Mouse (Mus musculus) left cerebral cortex, postnatal 4 days (tissue): ENCODE data around the gene 4930522H14Rik. TPM values are rescaled to one million over a fixed set of nuclear protein-coding genes. Genes with fewer than 3 reads are reported as not detected.

Experiments used
- DNase-seq: peaks from one replicate; pipeline ENCODE4 v3.0.0-alpha.2; 2022
- intact Hi-C: fragments of 180-260 bp; cut with DNase I; formaldehyde crosslinking; loops from one replicate; pipeline ENCODE4 v1.15.1; 2025
- total RNA-seq, 2 experiments: library from RNA; stranded (reverse); gene quantifications; 2 replicates each; pipeline ENCODE4 v1.2.3; 2021

The 4930522H14Rik gene
- total RNA-seq = not detected

GRCm38 (mm10) chr4:109531111-109531510 lies at the start of gene 4930522H14Rik:
4930522H14Rik (minus strand) TSS chr4:109531297.
- intact Hi-C loops = no loop called here
- no peak for DNase-seq

GRCm38 (mm10) chr4:109578356-109578755 lies 47.3 kb upstream of the 4930522H14Rik start:
- intact Hi-C loops = loop anchor here (2.0 kb wide), 1 partner anchor 124 kb away; no protein-coding TSS in a partner anchor
- DNase-seq = no peak

- DNase-seq = no peak
- intact Hi-C loops = no loop called here
Measured at GRCm38 (mm10) chr4:109576933-109577332, 45.8 kb upstream of the 4930522H14Rik start.

GRCm38 (mm10) chr4:109574845-109575244 lies 43.7 kb upstream of the 4930522H14Rik start:
- DNase-seq = no peak
- intact Hi-C loops = no loop called here

- DNase-seq = peak; percentile 20
- intact Hi-C loops = no loop called here
Measured at GRCm38 (mm10) chr4:109574331-109574730, 43.2 kb upstream of the 4930522H14Rik start.

- intact Hi-C loops = no loop called here
Measured at GRCm38 (mm10) chr4:109572632-109573031, 41.5 kb upstream of the 4930522H14Rik start.

GRCm38 (mm10) chr4:109569421-109569820 lies 38.3 kb upstream of the 4930522H14Rik start:
- no peak for DNase-seq
- intact Hi-C loops = no loop called here

More at GRCm38 (mm10) chr4:109572632-109573031, 41.5 kb upstream of the 4930522H14Rik start:
- DNase-seq = no peak

GRCm38 (mm10) chr4:109568959-109569358 lies 37.9 kb upstream of the 4930522H14Rik start:
- intact Hi-C loops = no loop called here
- no peak for DNase-seq

GRCm38 (mm10) chr4:109564711-109565110 lies 33.6 kb upstream of the 4930522H14Rik start:
- DNase-seq = no peak
- intact Hi-C loops = no loop called here

- intact Hi-C loops = no loop called here
- DNase-seq = no peak
Measured at GRCm38 (mm10) chr4:109550338-109551150, 19.4 kb upstream of the 4930522H14Rik start.

- DNase-seq = no peak
- intact Hi-C loops = no loop called here
Measured at GRCm38 (mm10) chr4:109547306-109547705, 16.2 kb upstream of the 4930522H14Rik start.

- intact Hi-C loops = no loop called here
Measured at GRCm38 (mm10) chr4:109546538-109546937, 15.4 kb upstream of the 4930522H14Rik start.

GRCm38 (mm10) chr4:109530245-109530816 lies 766 bp downstream of the 4930522H14Rik start:
- intact Hi-C loops = no loop called here
- DNase-seq = no peak

More at GRCm38 (mm10) chr4:109546538-109546937, 15.4 kb upstream of the 4930522H14Rik start:
- DNase-seq = no peak

- peak; percentile 44 for DNase-seq
- intact Hi-C loops = no loop called here
Measured at GRCm38 (mm10) chr4:109504885-109505284, 26.2 kb downstream of the 4930522H14Rik start.

GRCm38 (mm10) chr4:109498476-109498875 lies 32.6 kb downstream of the 4930522H14Rik start:
- DNase-seq = no peak
- intact Hi-C loops = no loop called here

- intact Hi-C loops = no loop called here
- no peak for DNase-seq
Measured at GRCm38 (mm10) chr4:109493581-109493980, 37.5 kb downstream of the 4930522H14Rik start.

- DNase-seq = no peak
- intact Hi-C loops = no loop called here
Measured at GRCm38 (mm10) chr4:109488812-109489211, 42.3 kb downstream of the 4930522H14Rik start.

- intact Hi-C loops = no loop called here
- no peak for DNase-seq
Measured at GRCm38 (mm10) chr4:109484621-109485020, 46.5 kb downstream of the 4930522H14Rik start, which contains the start of gene Rnf11. Rnf11 (minus strand) TSS chr4:109484728.

GRCm38 (mm10) chr4:109482701-109483100 lies 48.4 kb downstream of the 4930522H14Rik start:
- intact Hi-C loops = no loop called here
- DNase-seq = no peak

- DNase-seq = no peak
- intact Hi-C loops = no loop called here
Measured at GRCm38 (mm10) chr4:109481424-109481823, 49.7 kb downstream of the 4930522H14Rik start.

- no peak for DNase-seq
- intact Hi-C loops = loop anchor here (5.0 kb wide), 1 partner anchor 190 kb away; the partner anchor contains the start of gene Cdkn2c
Measured at GRCm38 (mm10) chr4:109477454-109477853, 53.6 kb downstream of the 4930522H14Rik start.
